Mouse (Mus musculus) Patski (cell line): ENCODE results near the gene Frmd5. TPM values are rescaled to one million over a fixed set of nuclear protein-coding genes. Genes with fewer than 3 reads are reported as not detected.

ENCODE experiments used
- ATAC-seq: fragments of 100-300 bp; one replicate; pipeline ENCODE4 v1.8.0; 2021
- CTCF ChIA-PET: fragments of 350-600 bp; sonication (Branson Sonifier 250); formaldehyde crosslinking; loops from one replicate; lab custom pipeline; 2022; ENCODE audit warnings: inconsistent platforms; lab: Charles Lee
- POLR2A ChIA-PET: fragments of 350-600 bp; sonication (Branson Sonifier 250); formaldehyde crosslinking; loops from one replicate; lab custom pipeline; 2022; ENCODE audit warnings: antibody characterized with exemption, inconsistent platforms; lab: Charles Lee
- DNase-seq: peaks from one replicate; pipeline ENCODE4 v3.0.0-alpha.2; 2011; ENCODE audit warnings: low read depth, low spot score
- H3K27me3 ChIP-seq: fragments of 371-371 bp; one replicate; pipeline ENCODE4 v1.5.1; 2021
- CTCF ChIP-seq: fragments of 100-300 bp; IDR thresholded peaks from one replicate; pipeline ENCODE4 v1.5.1; 2021
- in situ Hi-C: fragments of 300-500 bp; cut with MboI; formaldehyde crosslinking; loops from 3 replicates; pipeline ENCODE4 v1.11.1; 2018; ENCODE audit warnings: low pct_unique_long_range_greater_than_20kb, mixed read lengths
- polyA plus RNA-seq: library from polyadenylated mRNA; unstranded; gene quantifications from one replicate; pipeline ENCODE4 v1.2.3, GENCODE M21; 2021

The Frmd5 gene
- polyA plus RNA-seq, 1 experiment from 2014 or later: 0.23 TPM

GRCm38 (mm10) chr2:121728907-121729575 lies 77.8 kb downstream of the Frmd5 start:
- peaks cover 39% of the 10 kb centered on the region for H3K27me3 ChIP-seq
- in situ Hi-C loops: no loop called here
- ATAC-seq (no peak), DNase-seq (no peak)
- CTCF ChIA-PET: no interaction called here
- TF ChIP-seq CTCF: no peak
- POLR2A ChIA-PET: no interaction called here

GRCm38 (mm10) chr2:121724866-121725265 lies 82.0 kb downstream of the Frmd5 start:
- H3K27me3 ChIP-seq: peaks cover 33% of the 10 kb centered on the region
- DNase-seq (no peak), ATAC-seq (no peak)
- POLR2A ChIA-PET: no interaction called here
- CTCF ChIA-PET: interaction anchor here (1.7 kb wide), 1 partner anchor 10 kb away, joined by 5 read pairs; no protein-coding TSS in a partner anchor
- no peak for TF ChIP-seq CTCF
- in situ Hi-C loops: no loop called here

- no peak for TF ChIP-seq CTCF
- ChIA-PET CTCF (interaction anchor here (1.7 kb wide), 1 partner anchor 11 kb away, joined by 5 read pairs; no protein-coding TSS in a partner anchor), POLR2A (no interaction called here)
- no peak for DNase-seq
- in situ Hi-C loops: no loop called here
- H3K27me3 ChIP-seq: peaks cover 28% of the 10 kb centered on the region
- ATAC-seq: no peak
These were observed 83.1 kb downstream of the Frmd5 start for GRCm38 (mm10) chr2:121723796-121724195.

GRCm38 (mm10) chr2:121719000-121719399 lies 87.9 kb downstream of the Frmd5 start:
- ChIA-PET POLR2A (no interaction called here), CTCF (interaction anchor here (1.3 kb wide), 1 partner anchor 10 kb away, joined by 3 read pairs; no protein-coding TSS in a partner anchor)
- in situ Hi-C loops: no loop called here
- no peaks in the 10 kb centered on the region for H3K27me3 ChIP-seq
- no peak for DNase-seq
- no peak for ATAC-seq
- no peak for TF ChIP-seq CTCF

GRCm38 (mm10) chr2:121717133-121717532 lies 89.8 kb downstream of the Frmd5 start:
- peaks cover 10% of the 10 kb centered on the region for H3K27me3 ChIP-seq
- DNase-seq (no peak), ATAC-seq (no peak)
- POLR2A ChIA-PET: no interaction called here
- CTCF ChIA-PET: no interaction called here
- in situ Hi-C loops: no loop called here
- no peak for TF ChIP-seq CTCF

- in situ Hi-C loops: no loop called here
- DNase-seq (no peak), ATAC-seq (no peak)
- H3K27me3 ChIP-seq: peaks cover 10% of the 10 kb centered on the region
- ChIA-PET POLR2A (no interaction called here), CTCF (no interaction called here)
- TF ChIP-seq CTCF: no peak
These were observed 93.3 kb downstream of the Frmd5 start for GRCm38 (mm10) chr2:121713567-121713966.

GRCm38 (mm10) chr2:121711748-121712384 lies 95.0 kb downstream of the Frmd5 start:
- DNase-seq (no peak), ATAC-seq (no peak)
- ChIA-PET POLR2A (interaction anchor here (0.5 kb wide), 1 partner anchor 83 kb away, joined by 4 read pairs; no protein-coding TSS in a partner anchor), CTCF (no interaction called here)
- TF ChIP-seq CTCF: no peak
- peaks cover 10% of the 10 kb centered on the region for H3K27me3 ChIP-seq
- in situ Hi-C loops: no loop called here

- H3K27me3 ChIP-seq: peaks cover 14% of the 10 kb centered on the region
- CTCF ChIA-PET: interaction anchor here (0.8 kb wide), 1 partner anchor 10 kb away, joined by 3 read pairs; no protein-coding TSS in a partner anchor
- ATAC-seq (no peak), DNase-seq (no peak)
- in situ Hi-C loops: no loop called here
- no peak for TF ChIP-seq CTCF
- POLR2A ChIA-PET: no interaction called here
These were observed 97.8 kb downstream of the Frmd5 start for GRCm38 (mm10) chr2:121709096-121709495.

GRCm38 (mm10) chr2:121707461-121707860 lies 99.4 kb downstream of the Frmd5 start:
- H3K27me3 ChIP-seq: peaks cover 8% of the 10 kb centered on the region
- in situ Hi-C loops: no loop called here
- DNase-seq (no peak), ATAC-seq (no peak)
- CTCF ChIA-PET: no interaction called here
- TF ChIP-seq CTCF: no peak
- POLR2A ChIA-PET: no interaction called here

GRCm38 (mm10) chr2:121705756-121706155 lies 101.1 kb downstream of the Frmd5 start:
- no peak for ATAC-seq
- peaks cover 17% of the 10 kb centered on the region for H3K27me3 ChIP-seq
- ChIA-PET POLR2A (no interaction called here), CTCF (interaction anchor here (1.0 kb wide), 1 partner anchor 21 kb away, joined by 3 read pairs; no protein-coding TSS in a partner anchor)
- no peak for DNase-seq
- TF ChIP-seq CTCF: no peak
- in situ Hi-C loops: no loop called here

- DNase-seq (no peak), ATAC-seq (no peak)
- CTCF ChIA-PET: no interaction called here
These were observed 107.6 kb downstream of the Frmd5 start for GRCm38 (mm10) chr2:121699331-121699730.

More at GRCm38 (mm10) chr2:121699331-121699730, 107.6 kb downstream of the Frmd5 start:
- POLR2A ChIA-PET: no interaction called here
- no peak for TF ChIP-seq CTCF
- H3K27me3 ChIP-seq: peaks cover 14% of the 10 kb centered on the region
- in situ Hi-C loops: loop anchor here (5.0 kb wide), 1 partner anchor 127 kb away; no protein-coding TSS in a partner anchor
